Mouse (Mus musculus) liver, embryonic 16.5 days (tissue): ENCODE measurements at regions not wholly inside any gene's neighbourhood (a gene's known extent, or its start where the extent isn't known, plus 50 kb on each side); places are given as distances from the start of the nearest gene placed in this dataset.
"Not testable (repeated sequence)": the region's sequence is repeated elsewhere in the genome, so short reads cannot be mapped to it uniquely, and the experiment has no call there.

Source experiments
- ATAC-seq: fragments of 200-750 bp; cut with Nextera tagmentation; 2 replicates; pipeline ENCODE4 v1.8.0; 2017; ENCODE audit warnings: low read depth, mild to moderate bottlenecking, moderate number of reproducible peaks, moderate library complexity
- H3K27ac ChIP-seq: fragments of 300-500 bp; sonication (generic); 2 replicates; pipeline ENCODE4 v1.5.1; 2014; ENCODE audit warnings: mild to moderate bottlenecking, low read length
- H3K27me3 ChIP-seq: fragments of 300-500 bp; sonication (generic); 2 replicates; pipeline ENCODE4 v1.6.1; 2014; ENCODE audit warnings: low read depth, low read length, mixed read lengths; ENCODE audit not compliant: control insufficient read depth, insufficient read depth
- H3K36me3 ChIP-seq: fragments of 300-500 bp; sonication (generic); 2 replicates; pipeline ENCODE4 v1.6.1; 2014; ENCODE audit warnings: mild to moderate bottlenecking; ENCODE audit not compliant: control insufficient read depth, insufficient read depth
- H3K4me1 ChIP-seq: fragments of 300-500 bp; sonication (generic); 2 replicates; pipeline ENCODE4 v1.6.1; 2014; ENCODE audit warnings: low read depth, low read length, mixed read lengths; ENCODE audit not compliant: control insufficient read depth
- H3K4me2 ChIP-seq: fragments of 300-500 bp; sonication (generic); 2 replicates; pipeline ENCODE4 v1.6.1; 2014; ENCODE audit warnings: low read depth, low read length, mixed read lengths
- H3K4me3 ChIP-seq: fragments of 300-500 bp; sonication (generic); 2 replicates; pipeline ENCODE4 v1.5.1; 2014; ENCODE audit warnings: low read depth, mild to moderate bottlenecking, low read length
- H3K9ac ChIP-seq: fragments of 300-500 bp; sonication (generic); 2 replicates; pipeline ENCODE4 v1.6.1; 2014; ENCODE audit warnings: low read depth, low read length
- H3K9me3 ChIP-seq: fragments of 300-500 bp; sonication (generic); replicated peaks from 2 replicates; pipeline ENCODE4 v1.6.1; 2016; ENCODE audit warnings: low read length; ENCODE audit not compliant: control insufficient read depth
- WGBS: fragments of 180-500 bp; shearing (Covaris S2); extraction: QIAGEN DNeasy Blood & Tissue Kit; methylation state at CpG from one replicate; pipeline ENCODE4 v1.1.7; 2014; ENCODE audit not compliant: insufficient replicate concordance; 5-methylcytosine and 5-hydroxymethylcytosine counted together

GRCm38 (mm10) chr17:13654606-13655005 is 105.7 kb upstream of the Afdn start:
- ATAC-seq, H3K36me3 ChIP-seq, H3K27me3 ChIP-seq, H3K4me2 ChIP-seq, H3K9ac ChIP-seq, H3K9me3 ChIP-seq, H3K27ac ChIP-seq, H3K4me3 ChIP-seq, H3K4me1 ChIP-seq: not testable (repeated sequence)
- WGBS: 47% methylated on average over 1 of the region's 1 CpGs

- Histone ChIP-seq H3K36me3 (no peaks in the 10 kb centered on the region), H3K9me3 (no peaks in the 10 kb centered on the region), H3K4me3 (no peak overlapping the region), H3K9ac (no peak overlapping the region), H3K27ac (no peak overlapping the region), H3K4me2 (0 out of 2 replicates have a peak overlapping the region, but pooled peaks have one; percentile 17), H3K27me3 (no peaks in the 10 kb centered on the region), H3K4me1 (no peaks in the 10 kb centered on the region)
- 19% methylated on average over 3 of the region's 3 CpGs for WGBS
- ATAC-seq: no peak
Observed at GRCm38 (mm10) chr17:13656065-13656464, 104.3 kb upstream of the Afdn start.

GRCm38 (mm10) chr17:13656485-13657181 is 103.7 kb upstream of the Afdn start:
- WGBS: 8% methylated on average over 11 of the region's 15 CpGs
- no peak overlapping the region; the same call in 1 of the 2 replicates for H3K27ac ChIP-seq

GRCm38 (mm10) chr17:13657182-13657562 is 103.2 kb upstream of the Afdn start:
- peak overlapping the region; percentile 31; the same call in 1 of the 2 replicates for H3K4me2 ChIP-seq

More at GRCm38 (mm10) chr17:13656485-13657181, 103.7 kb upstream of the Afdn start:
- Histone ChIP-seq H3K4me3 (no peak overlapping the region), H3K9ac (no peak overlapping the region), H3K36me3 (no peaks in the 10 kb centered on the region), H3K27me3 (no peaks in the 10 kb centered on the region), H3K4me1 (no peaks in the 10 kb centered on the region), H3K4me2 (peak overlapping the region; percentile 31), H3K9me3 (no peaks in the 10 kb centered on the region)
- ATAC-seq: peak; percentile 63

GRCm38 (mm10) chr17:13657656-13658292 is 102.6 kb upstream of the Afdn start:
- ATAC-seq: no peak
- WGBS: 60% methylated on average over 9 of the region's 9 CpGs
- H3K27ac ChIP-seq: no peak overlapping the region
- H3K27me3 ChIP-seq: no peaks in the 10 kb centered on the region
- H3K36me3 ChIP-seq: no peaks in the 10 kb centered on the region
- no peaks in the 10 kb centered on the region for H3K4me1 ChIP-seq
- H3K9me3 ChIP-seq: no peaks in the 10 kb centered on the region
- no peak overlapping the region for H3K4me2 ChIP-seq
- H3K9ac ChIP-seq: no peak overlapping the region
- H3K4me3 ChIP-seq: no peak overlapping the region

More at GRCm38 (mm10) chr17:13657182-13657562, 103.2 kb upstream of the Afdn start:
- Histone ChIP-seq H3K27me3 (no peaks in the 10 kb centered on the region), H3K4me3 (no peak overlapping the region), H3K9me3 (no peaks in the 10 kb centered on the region), H3K27ac (no peak overlapping the region; the same call in 1 of the 2 replicates), H3K9ac (no peak overlapping the region), H3K36me3 (no peaks in the 10 kb centered on the region), H3K4me1 (no peaks in the 10 kb centered on the region)
- no peak for ATAC-seq
- 39% methylated on average over 10 of the region's 10 CpGs for WGBS

GRCm38 (mm10) chr17:13658321-13658978 is 101.9 kb upstream of the Afdn start:
- WGBS: 41% methylated on average over 3 of the region's 3 CpGs
- no peaks in the 10 kb centered on the region for H3K27me3 ChIP-seq
- no peaks in the 10 kb centered on the region for H3K36me3 ChIP-seq
- no peak overlapping the region for H3K9ac ChIP-seq
- H3K4me2 ChIP-seq: no peak overlapping the region
- no peak for ATAC-seq
- H3K9me3 ChIP-seq: no peaks in the 10 kb centered on the region
- no peak overlapping the region for H3K27ac ChIP-seq
- no peaks in the 10 kb centered on the region; the same call in 1 of the 2 replicates for H3K4me1 ChIP-seq
- H3K4me3 ChIP-seq: no peak overlapping the region

GRCm38 (mm10) chr17:13659103-13659502 is 101.2 kb upstream of the Afdn start:
- Histone ChIP-seq H3K27me3 (no peaks in the 10 kb centered on the region), H3K27ac (no peak overlapping the region), H3K4me1 (no peaks in the 10 kb centered on the region; the same call in 1 of the 2 replicates), H3K4me2 (no peak overlapping the region), H3K9ac (no peak overlapping the region), H3K4me3 (no peak overlapping the region), H3K9me3 (no peaks in the 10 kb centered on the region), H3K36me3 (no peaks in the 10 kb centered on the region)
- WGBS: 29% methylated on average over 8 of the region's 8 CpGs
- no peak for ATAC-seq

GRCm38 (mm10) chr17:13659943-13660342 is 100.4 kb upstream of the Afdn start:
- 34% methylated on average over 4 of the region's 4 CpGs for WGBS
- Histone ChIP-seq H3K4me2 (no peak overlapping the region), H3K36me3 (no peaks in the 10 kb centered on the region), H3K9ac (no peak overlapping the region), H3K27ac (no peak overlapping the region), H3K27me3 (no peaks in the 10 kb centered on the region), H3K4me3 (no peak overlapping the region), H3K4me1 (no peaks in the 10 kb centered on the region; the same call in 1 of the 2 replicates), H3K9me3 (no peaks in the 10 kb centered on the region)
- ATAC-seq: no peak

GRCm38 (mm10) chr17:13661023-13661422 is 99.3 kb upstream of the Afdn start:
- no peaks in the 10 kb centered on the region for H3K9me3 ChIP-seq
- WGBS: 37% methylated on average over 8 of the region's 8 CpGs
- ATAC-seq: peak; percentile 50

More at GRCm38 (mm10) chr17:13661023-13661422, 99.3 kb upstream of the Afdn start:
- Histone ChIP-seq H3K4me2 (no peak overlapping the region), H3K36me3 (no peaks in the 10 kb centered on the region), H3K4me3 (no peak overlapping the region), H3K27me3 (no peaks in the 10 kb centered on the region), H3K4me1 (no peaks in the 10 kb centered on the region; the same call in 1 of the 2 replicates), H3K27ac (no peak overlapping the region), H3K9ac (no peak overlapping the region)
